Mouse (Mus musculus): Measurements from ENCODE around the gene Leng8.

GRCm38 (mm10) chr7:4122783-4123182 is 14.1 kb upstream of the Leng8 start:
- TF ChIP-seq POLR2AphosphoS5 (IDR thresholded peaks at IDR 0.05; ENCODE audit: insufficient replicate concordance, low read depth, low read length) (no peak), CTCF (IDR thresholded peaks at IDR 0.05; ENCODE audit: low read depth, low read length) (no peak)
